Mouse (Mus musculus): ENCODE data around the gene Enpp6. TPM values are rescaled to one million over a fixed set of nuclear protein-coding genes. Genes with fewer than 3 reads are reported as not detected.

The Enpp6 gene
- total RNA-seq, 2 experiments from 2014 or later, result 4.7 to 7.2 TPM

DNA sequence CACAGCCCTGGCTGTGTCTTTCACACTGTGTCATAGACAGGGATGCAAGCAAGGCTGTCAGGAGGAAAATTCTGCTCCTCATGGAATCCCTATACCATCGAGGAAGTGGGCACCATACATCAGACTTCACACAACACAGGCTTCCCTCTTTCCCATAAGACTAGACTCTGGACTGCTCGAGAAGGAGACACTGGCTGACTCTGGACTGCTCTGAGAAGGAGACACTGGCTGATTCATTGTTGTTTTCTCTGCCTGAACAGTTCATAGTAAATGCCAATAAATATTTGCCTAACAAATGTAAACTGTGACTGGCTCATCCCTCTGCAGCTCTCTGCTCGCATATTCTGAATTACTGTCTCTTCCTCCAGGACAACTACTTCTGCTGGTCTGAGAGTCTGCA, 66.0 kb downstream of the Enpp6 start:
- Histone ChIP-seq H3K27ac (no peak overlapping the region), H3K4me3 (no peak overlapping the region)
- DNase-seq (ENCODE audit: low spot score in 2 of 2), result no peak
- TF ChIP-seq CTCF (conservative IDR thresholded peaks at IDR 0.05), result no peak

DNA sequence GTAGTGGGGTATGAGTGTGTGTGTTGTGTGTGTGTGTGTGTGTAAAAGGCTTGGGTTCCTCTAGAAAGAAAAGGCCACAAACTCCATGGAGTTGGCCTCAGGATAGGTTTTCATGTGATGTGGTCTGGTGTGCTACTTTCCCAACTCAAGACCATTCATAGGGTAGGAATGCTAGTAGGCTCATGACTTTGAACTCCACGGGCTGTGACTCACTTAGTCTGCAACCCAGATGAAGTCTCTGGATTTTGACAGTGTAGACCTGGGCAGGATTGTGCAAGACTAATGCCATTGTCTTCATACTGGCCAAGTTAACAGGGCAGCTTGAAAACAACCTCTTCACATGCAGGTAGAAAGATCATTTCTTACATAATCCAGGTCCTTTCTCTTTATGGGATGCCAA, 69.4 kb downstream of the Enpp6 start:
- no peak for TF ChIP-seq CTCF (conservative IDR thresholded peaks at IDR 0.05)
- DNase-seq (ENCODE audit: low spot score in 2 of 2), result no peak
- no peak overlapping the region for H3K27ac ChIP-seq
- no peak overlapping the region for H3K4me3 ChIP-seq

DNA sequence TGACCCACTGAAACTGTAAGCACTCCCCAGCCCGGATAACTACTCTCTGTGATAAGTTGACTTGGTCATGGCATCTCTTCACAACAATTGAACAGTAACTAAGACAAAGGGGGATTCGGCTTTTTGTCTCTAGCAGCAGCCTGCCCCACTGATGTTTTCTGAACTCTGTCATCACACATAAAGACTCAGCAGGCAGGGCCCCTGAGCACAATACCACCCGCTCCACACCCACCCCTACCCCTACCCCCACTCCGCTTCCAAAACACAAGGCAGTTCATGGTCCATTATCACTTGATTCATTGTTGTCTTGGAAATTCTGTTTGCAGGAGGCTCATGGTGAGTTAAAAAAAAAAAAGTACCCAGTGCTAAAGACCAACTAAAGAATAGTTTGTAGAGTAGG, 71.8 kb downstream of the Enpp6 start:
- no peak overlapping the region for H3K27ac ChIP-seq
- no peak for DNase-seq (ENCODE audit: low spot score in 2 of 2)
- no peak for TF ChIP-seq CTCF (conservative IDR thresholded peaks at IDR 0.05)
- H3K4me3 ChIP-seq, result no peak overlapping the region

DNA sequence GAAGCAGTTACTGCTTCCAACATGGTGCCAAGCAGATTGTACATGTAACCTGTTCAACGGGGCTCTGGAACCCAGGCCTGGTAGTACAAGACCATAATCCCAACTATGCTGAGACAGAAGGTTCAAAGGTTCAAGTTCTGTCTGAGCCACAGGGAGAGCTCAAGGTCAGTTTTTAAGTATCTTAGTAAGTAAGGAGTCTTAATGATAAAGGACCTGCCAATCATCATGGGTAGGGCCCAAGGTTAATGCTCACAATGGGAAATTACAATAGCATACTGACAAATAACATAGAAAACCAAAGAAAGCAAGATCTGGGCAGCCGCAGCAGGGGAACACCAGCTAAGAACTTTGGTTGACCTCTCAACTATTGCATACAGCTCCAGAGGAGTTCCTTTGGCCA, 72.3 kb downstream of the Enpp6 start:
- Histone ChIP-seq H3K27ac (no peak overlapping the region), H3K4me3 (no peak overlapping the region)
- DNase-seq (ENCODE audit: low spot score in 2 of 2), result no peak
- TF ChIP-seq CTCF (conservative IDR thresholded peaks at IDR 0.05), result no peak

DNA sequence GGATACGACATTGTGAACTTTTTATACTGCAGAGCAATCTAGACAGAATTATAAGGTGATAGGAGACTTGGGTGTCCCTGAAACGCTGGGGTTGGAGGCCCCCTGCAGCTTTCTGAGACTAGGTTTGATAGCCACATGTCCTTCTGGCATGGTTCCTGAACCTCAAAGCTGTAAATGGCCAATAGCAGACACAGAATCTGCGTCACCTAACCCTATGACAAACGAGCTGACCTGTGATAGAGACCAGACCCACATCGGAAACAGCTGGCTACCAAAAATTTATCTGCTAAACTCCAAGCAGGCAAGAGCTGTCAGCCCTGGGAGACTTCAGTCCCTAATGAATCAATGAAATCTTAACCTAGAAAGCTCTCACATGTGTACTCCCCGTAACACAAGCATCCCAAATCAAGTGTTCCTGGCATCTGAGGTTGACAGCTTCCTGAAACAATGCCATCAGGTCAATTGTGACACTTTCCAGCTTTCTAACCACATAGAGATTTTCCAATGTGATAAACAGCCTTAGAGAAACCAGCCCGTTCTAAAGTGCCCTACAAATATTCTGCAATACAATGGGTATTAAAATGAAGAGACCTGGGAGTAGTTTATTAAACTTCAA, 74.5 kb downstream of the Enpp6 start:
- Histone ChIP-seq H3K4me3 (no peak overlapping the region), H3K27ac (no peak overlapping the region)
- no peak for TF ChIP-seq CTCF (conservative IDR thresholded peaks at IDR 0.05)
- no peak for DNase-seq (ENCODE audit: low spot score in 2 of 2)

DNA sequence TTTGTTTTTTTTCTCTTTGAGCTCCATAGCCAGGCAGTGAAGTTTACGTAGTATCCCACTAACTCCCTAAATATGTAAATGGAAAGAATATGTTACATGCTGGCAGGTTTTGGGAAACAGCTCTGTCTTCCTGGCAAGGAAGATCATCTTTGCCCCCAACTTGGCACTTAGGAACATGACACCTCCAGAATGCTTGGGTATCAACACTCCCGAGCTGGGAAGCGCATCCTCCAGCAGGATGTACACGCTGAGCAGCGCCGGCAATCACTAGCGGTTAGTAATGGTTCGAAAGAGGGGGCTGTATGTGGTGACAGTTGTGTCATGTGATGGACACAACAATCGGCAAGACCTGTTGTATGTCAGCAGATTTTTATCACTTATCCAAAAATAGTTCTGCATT, 80.4 kb downstream of the Enpp6 start:
- no peak for DNase-seq (ENCODE audit: low spot score in 2 of 2)
- no peak for TF ChIP-seq CTCF (conservative IDR thresholded peaks at IDR 0.05)
- Histone ChIP-seq H3K27ac (no peak overlapping the region), H3K4me3 (no peak overlapping the region)

DNA sequence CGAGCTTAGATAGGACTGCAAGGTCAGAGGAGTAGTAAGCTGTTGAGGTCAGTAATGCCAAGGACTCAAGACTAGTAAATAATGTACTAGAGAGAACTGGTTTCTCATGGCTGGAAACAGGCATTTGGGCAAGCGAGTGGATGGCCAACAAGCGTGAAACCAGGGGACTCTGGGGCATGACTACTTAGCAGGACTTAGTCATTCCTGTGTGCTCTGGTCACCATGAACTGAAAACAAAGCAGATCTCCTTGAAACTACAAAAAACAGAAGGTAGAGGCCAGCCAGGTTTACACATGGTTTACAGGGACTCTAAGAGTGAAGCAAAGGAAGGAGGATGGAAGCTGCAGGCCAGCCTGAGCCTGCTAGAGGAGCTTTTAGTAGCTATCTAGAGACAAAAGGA, 82.9 kb downstream of the Enpp6 start:
- DNase-seq (ENCODE audit: low spot score in 2 of 2), result no peak
- TF ChIP-seq CTCF (conservative IDR thresholded peaks at IDR 0.05), result no peak
- Histone ChIP-seq H3K27ac (no peak overlapping the region), H3K4me3 (no peak overlapping the region)

DNA sequence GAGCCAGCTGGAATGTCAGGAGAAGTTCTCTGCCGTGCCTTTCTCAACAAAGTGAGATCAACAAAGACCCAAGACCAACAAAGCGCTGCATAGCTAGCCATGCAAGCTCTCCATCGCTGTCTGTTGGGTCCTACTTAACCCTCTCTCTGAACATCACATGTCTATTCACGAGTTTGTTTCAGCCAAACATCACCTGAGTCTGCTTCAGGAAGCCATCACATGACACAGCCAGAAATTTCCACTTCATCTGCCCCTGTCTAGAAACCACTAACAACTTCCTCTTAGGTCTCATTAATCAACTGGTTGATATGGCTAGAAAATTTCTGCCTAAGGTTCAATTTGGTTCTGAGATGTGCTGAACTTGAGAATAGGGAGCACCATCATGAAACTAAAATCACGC, 85.3 kb downstream of the Enpp6 start:
- no peak for TF ChIP-seq CTCF (conservative IDR thresholded peaks at IDR 0.05)
- DNase-seq (ENCODE audit: low spot score in 2 of 2), result no peak
- no peak overlapping the region for H3K27ac ChIP-seq
- H3K4me3 ChIP-seq, result no peak overlapping the region

DNA sequence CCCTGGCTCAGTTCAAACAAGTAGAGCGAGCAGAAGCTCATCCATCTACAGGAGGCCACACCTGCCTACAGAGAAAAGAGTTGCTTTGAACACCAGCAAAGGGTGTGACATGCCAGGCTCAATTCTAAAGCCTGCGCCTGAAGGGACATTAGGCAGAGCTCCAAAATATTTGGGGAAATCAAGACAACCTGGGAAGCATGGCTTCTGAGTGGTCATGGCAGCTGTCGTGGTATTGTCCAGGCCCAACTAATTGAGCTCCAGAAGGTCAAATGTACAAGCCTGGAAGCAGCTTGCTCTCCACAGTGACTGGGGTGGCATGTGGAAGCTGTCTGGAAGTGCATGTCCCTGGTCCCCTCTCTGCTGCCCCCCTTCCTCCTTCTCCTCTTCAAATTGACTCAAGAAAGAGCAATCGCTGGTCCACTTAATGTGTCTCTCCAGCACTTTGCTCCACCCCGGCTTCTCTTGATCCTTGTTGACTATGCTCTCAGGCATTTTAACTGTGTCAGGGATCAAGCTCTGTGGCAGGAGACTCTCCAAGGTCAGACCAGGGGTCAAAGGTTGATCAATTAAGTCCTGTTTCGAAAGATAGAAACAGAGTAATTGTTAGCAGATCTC, 89.4 kb downstream of the Enpp6 start:
- H3K27ac ChIP-seq, result no peak overlapping the region
- DNase-seq (ENCODE audit: low spot score in 2 of 2), result no peak
- no peak overlapping the region for H3K4me3 ChIP-seq
- no peak for TF ChIP-seq CTCF (conservative IDR thresholded peaks at IDR 0.05)

DNA sequence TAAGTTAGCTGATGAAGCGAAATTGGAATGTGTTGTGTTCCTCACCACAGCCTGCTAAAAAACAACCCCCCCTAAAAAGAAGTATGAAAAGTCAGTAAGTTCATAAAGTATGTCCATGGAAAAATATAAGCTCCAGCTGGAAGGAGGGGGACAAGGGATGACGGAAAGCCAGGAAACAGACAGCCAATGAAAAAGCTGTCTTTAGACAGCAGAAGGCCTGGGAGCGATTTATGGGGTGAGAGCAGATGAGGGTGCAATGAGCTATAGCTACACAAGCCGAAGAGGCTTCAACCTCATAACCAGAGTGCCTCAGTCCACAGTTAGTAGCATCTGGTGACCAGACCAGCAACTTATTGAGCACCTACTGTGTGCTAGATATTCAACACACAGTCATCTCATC, 93.3 kb downstream of the Enpp6 start:
- DNase-seq (ENCODE audit: low spot score in 2 of 2), result no peak
- H3K27ac ChIP-seq, result no peak overlapping the region
- H3K4me3 ChIP-seq, result no peak overlapping the region
- TF ChIP-seq CTCF (conservative IDR thresholded peaks at IDR 0.05), result no peak

DNA sequence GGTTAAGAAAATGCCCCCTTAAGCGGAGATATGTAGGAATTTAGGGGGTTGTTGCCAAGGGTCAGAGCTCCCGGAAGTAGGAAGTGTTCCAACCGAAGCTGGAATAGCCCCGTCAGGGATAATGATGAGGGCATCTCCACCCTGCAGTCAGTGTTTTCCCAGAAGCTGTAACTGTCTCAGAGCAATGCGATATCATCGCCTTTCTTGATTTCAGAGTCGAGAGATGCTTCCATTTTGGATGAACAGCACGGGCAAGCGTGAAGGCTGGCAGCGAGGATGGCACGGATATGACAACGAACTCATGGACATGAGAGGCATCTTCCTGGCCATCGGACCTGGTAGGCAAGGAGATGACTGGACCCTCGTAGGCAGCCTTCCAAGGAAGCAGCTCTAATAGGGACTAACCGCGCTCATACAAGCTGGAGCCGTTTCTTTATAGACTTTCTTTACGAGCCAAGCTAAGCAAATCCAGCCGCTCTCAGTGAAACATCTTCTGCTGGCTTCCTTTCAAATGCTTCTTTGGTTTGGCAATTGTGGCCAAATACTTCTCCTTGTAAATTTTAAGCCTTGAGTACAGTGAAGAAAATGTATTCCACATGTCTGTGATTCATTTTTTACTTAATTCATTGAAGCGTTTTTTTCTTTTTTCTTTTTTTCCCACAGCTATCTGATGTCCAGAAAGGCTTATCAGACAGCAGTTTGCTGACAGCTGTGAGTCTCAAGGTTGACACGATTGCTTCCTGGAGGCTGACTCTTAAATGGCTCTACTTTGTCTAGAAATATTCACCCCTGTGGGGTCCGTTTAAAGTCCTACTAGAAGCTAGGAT, 95.7 kb downstream of the Enpp6 start:
- H3K4me3 ChIP-seq, result peak overlapping the region; percentile 43
- TF ChIP-seq CTCF (conservative IDR thresholded peaks at IDR 0.05), result no peak
- no peak overlapping the region for H3K27ac ChIP-seq
- DNase-seq (ENCODE audit: low spot score in 2 of 2), result no peak

DNA sequence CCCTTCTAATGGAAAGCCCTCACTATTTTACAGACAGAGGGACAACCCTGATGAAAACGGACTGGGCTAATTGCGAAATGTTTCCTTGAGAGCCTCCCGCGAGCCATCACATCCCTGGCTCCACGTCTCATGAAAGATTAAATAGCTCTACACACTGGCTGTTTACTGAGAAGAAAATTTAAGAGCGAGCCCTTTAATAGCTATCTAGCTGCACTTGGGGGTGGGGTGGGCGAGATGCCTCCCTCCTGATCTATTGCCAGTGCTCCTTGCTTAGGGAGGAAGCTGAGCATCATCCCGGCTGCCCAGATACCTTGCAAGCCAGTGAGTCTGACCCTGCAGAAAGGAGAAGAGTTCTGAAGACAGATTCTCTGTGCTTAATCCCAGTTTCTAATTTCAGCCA, 103.3 kb downstream of the Enpp6 start:
- DNase-seq (ENCODE audit: low spot score in 2 of 2), result no peak
- Histone ChIP-seq H3K4me3 (no peak overlapping the region), H3K27ac (no peak overlapping the region)
- TF ChIP-seq CTCF (conservative IDR thresholded peaks at IDR 0.05), result no peak

DNA sequence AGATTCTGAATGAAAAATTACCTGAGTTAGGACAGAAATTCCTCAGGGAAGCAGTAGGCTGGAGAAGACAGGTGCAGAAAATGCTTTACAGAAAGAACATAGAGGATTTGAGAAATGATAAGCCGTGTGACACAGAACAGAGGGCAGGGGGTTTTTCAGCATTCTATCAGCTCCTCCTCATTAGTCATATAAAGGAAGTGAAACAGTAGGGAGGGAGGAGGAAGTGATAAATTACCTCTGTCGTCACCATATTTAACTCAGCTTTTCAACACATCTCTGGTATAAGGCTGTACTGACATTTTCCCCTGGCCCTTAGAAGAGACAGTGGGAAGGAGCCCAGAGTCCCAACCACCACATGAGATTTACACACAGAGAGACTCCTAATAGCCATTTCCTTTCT, 118.9 kb downstream of the Enpp6 start:
- no peak for TF ChIP-seq CTCF (conservative IDR thresholded peaks at IDR 0.05)
- H3K4me3 ChIP-seq, result no peak overlapping the region
- DNase-seq (ENCODE audit: low spot score in 2 of 2), result no peak
- no peak overlapping the region for H3K27ac ChIP-seq
